Mouse (Mus musculus) layer of hippocampus, adult 9-10 months (tissue): ENCODE results near the gene Ubfd1.
A peak's percentile ranks its signal among the peaks of the same experiment; 100 is the strongest.

Experiments used
- DNase-seq: peaks from one replicate; pipeline ENCODE4 v3.0.0; 2022; ENCODE audit warnings: low spot score

The Ubfd1 gene

DNA sequence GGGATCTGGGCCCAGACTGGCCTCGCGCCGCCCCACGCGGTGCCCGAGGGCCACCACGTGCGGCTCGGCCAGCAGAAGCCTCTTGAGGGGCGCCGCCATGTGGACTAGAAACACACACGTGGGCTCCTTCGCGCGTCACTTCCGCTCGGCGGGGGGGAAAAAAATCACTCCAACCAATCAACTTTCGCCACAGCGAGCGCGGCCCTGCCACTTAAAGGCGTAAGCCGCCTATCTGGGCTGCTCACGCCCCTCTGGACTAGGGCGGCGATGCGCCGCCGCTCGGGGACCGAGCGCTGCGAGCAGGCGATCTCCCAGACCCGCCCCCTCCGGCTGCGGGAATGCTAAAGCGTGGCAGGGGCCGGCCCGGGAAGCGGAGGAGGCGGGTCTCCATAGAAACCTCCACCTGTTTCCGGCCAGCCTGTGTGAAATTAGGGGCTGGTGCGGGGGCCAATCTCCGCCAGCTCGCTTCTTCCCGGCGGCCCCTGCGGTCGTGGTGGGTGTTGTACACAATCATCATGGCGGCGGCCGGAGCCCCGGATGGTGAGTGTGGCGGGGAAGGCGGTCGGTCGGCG lies at the start of gene Ubfd1, which contains the start of gene Ears2:
TSS of gene Ubfd1 (plus strand) at position 231 of the 572 bp plus-strand sequence.
TSS of gene Ears2 (minus strand) at position 319 of the 572 bp plus-strand sequence.
- DNase-seq: peak; percentile 94

DNA sequence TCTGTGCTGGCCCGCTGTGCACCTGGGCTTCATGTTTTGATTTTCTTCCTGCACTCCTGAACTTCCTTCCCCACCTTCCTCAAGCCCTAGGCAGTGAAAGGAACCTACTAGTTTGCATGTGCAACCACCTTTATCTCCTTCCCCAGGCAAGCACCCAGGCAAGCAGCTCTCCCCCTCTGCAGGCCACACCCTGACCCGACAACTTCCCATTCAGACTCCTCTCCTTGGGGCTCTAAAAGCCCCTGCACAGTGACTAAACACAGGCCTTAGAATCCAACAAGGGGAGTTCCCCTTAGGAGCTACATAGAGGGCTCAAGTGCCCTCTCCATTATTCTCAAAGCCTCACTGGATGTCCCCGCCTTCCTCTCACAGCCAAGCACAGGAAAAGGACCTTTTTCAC lies 48.7 kb upstream of the Ubfd1 start:
- no peak for DNase-seq

DNA sequence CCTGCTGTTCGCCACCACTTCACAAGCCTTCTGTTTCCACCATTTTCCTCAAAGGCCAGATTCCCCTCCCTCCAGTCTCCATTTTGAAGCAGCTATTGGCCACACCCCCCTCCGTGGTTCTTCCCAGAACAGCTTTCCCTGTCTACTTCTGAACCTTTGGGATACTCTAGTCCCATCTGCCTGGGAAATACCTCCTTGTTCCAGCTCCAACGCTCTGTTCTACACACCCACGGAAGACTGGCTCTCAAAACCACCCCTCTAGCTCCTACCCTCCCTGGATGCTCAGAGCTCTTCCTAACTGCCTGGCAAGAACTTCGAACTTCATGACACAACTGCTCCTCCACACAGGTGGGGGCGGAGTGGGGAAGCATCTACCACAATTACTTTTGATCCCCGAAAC lies 48.0 kb upstream of the Ubfd1 start:
- DNase-seq: no peak

DNA sequence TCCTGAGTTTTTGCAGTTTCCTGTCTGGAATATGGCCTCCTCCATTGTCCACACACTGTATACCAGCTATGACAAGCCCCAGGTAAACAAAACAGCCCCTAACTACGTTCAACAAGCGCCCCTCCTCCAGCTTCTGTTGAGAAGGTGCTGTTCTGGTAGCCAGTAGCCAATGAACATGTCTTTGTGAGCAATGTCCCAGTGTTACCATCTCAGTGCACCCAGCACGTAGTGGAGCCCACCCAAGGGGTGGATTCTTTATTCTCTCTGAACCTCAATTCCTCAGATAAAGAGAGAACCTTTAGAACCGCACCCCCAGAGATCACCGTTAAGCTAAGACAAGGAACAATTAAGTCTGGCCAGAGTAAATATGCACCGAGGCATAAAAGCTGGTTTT lies 46.7 kb upstream of the Ubfd1 start:
- no peak for DNase-seq

DNA sequence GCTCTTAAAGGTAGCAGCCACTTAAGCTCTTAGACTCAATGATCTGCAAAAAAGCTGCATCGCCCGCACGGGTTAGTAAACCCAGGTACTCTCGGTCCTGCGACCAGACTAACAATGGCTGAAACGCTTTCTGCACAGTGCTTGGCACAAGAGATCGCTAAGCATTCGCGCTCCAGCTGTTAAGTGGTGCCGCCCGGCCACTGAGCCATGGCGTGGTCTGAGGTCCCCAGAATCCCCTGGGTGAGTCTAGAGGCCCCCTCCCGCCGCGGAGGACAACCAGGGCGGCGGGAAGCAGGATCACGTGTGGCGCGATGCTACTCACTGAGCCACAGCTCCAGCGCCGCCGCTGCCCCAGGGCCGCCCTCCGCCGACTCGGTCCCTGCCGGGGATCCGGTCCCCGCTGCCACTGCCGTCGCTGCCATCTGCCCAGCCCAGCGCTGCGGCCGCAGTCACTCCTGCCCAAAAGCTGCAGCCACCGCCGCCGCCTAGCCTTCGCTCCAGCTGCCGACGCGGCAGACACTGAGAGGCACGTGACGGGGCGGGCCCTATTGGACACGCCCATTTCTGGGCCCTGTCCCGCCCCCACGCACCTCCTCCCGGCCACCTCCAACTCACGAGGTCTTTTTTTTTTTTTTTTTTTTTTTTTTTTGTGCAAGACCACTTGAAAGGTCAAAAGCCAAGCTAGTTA lies 46.2 kb upstream of the Ubfd1 start, which contains the start of gene Gga2:
TSS of gene Gga2 (minus strand) at position 556 of the 688 bp plus-strand sequence.
- DNase-seq: peak; percentile 59

DNA sequence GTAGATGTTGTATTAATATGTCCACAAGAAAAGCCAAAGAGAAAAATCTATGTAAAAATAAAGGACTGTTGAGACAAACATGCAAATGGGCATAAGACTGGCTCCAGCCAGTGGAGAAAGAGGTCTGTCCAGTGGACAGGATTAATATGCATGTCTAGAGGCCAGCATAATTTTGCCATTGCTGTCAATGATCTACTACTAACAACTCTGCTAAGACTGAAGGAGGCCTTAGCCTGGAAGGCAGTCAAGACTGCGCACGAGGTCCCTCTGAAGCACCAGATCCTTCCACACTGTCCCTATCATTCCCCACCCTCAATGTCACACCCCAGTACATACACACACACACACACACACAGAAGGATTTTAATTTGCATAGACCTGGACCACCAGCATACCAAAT lies 44.8 kb upstream of the Ubfd1 start:
- no peak for DNase-seq

DNA sequence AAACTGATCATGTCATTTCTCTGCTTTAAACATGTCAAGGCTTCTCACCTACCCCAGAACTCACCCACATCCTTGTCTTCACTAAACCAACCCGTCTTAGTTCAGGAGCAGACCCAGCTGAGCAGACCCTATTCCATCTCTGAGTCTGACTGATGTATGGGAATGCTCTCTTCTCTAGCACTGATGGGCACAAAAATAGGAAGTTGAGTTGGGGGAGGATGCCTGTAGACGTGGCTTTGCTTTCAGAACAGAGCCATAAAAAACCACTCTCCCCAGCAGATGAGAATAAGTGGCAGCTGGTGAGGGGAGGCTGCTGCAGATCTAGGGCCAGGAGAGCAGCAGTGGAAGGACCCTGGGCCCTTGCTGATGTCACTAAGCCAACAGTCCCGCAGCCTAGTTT lies 33.6 kb upstream of the Ubfd1 start:
- no peak for DNase-seq

DNA sequence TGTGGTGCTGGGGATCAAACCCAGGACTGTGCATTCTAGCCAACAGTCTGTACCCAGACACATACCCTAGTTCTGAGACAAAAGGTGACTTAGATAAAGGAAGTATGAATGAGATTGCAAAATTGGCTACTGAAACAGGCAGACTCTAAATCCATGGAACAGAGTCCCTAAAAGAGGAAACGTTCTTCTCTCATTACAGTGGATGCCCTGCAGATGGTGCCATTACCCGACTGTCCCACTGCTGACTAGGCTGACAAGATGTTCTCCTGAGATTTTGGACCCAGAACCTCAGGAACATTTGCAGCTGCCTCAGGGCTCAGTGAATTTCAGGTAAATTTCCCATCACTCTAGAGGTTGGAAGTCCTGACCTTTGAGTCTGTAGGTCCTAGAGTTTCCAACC lies 32.6 kb upstream of the Ubfd1 start:
- DNase-seq: no peak

DNA sequence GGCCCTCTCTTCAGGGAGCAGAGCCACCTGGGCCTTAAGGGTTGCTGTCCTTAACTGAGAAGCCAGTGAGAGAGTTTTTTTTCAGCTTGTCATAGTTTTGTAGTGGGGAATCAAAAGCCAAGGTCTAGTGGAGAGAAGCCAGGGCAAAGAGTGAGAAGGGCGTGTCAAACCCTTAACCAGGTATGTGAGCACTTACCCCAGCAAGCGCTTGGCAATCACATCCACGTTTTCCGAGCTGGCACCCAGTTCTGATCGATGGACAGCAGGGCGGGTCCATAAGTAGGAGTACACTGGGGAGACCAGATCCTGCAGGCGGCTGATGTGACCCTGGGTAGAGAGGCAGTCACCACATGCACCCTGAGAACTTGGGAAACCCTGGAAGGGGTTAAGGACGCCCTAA lies 22.9 kb upstream of the Ubfd1 start:
- no peak for DNase-seq

DNA sequence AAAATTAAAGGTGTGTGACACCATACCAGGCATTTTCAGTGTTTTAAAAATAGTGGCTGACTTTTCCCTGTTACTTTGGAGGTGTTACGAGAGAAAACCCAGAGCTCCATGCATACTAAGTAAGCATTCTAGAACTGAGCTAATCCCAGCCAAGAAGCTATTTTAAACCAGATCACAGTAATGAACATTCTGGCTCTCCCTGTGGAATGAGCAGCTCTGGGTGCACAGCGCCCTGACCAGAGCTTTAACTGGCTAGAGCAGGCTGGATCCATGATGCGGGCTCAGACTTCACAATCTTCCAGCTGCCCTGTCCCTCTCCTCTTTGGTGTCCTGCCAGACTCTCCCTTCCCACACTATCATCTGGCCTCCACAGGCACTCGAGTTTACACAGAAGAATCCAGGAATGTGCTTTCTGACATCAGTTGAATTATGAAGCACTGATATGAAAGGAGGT lies 21.8 kb upstream of the Ubfd1 start:
- no peak for DNase-seq

DNA sequence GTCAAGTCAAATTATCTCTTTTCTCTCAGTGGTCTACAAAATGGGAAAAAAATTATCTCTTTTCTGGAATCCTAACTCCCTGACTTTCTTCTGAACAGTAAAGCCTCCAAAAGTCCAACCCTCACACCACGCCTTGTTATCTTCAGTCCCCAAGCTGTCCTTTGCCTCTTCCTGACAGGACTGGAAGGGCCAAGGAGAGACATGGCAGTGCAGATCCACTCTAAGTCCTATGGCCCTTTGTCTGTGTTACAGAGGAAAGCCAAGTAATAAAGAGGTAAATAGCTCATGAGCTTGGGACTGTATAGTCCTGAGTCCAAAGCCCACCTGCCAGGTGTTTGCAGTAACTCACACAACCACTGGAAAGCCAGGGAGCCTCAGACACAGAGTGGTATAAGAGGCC lies 21.3 kb upstream of the Ubfd1 start:
- DNase-seq: no peak

DNA sequence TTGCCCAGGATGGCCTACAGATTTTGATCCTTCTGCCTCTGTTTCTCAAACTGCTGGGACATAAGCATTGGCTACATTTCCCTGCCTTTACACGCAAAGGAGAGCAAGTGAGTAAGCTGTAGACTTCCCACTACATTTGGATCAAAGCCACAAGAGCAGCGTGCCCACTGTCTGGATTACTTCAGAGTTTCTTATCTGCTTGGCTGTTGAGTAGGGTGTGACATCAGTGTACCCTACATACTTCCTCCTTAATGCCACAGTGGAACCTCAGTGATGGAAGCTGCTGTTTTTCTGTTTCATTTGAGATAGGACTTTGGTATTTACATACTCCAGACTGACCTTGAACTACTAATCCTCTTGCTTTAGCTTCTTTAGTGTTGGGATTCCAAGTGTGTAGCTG lies 20.2 kb upstream of the Ubfd1 start:
- DNase-seq: no peak

DNA sequence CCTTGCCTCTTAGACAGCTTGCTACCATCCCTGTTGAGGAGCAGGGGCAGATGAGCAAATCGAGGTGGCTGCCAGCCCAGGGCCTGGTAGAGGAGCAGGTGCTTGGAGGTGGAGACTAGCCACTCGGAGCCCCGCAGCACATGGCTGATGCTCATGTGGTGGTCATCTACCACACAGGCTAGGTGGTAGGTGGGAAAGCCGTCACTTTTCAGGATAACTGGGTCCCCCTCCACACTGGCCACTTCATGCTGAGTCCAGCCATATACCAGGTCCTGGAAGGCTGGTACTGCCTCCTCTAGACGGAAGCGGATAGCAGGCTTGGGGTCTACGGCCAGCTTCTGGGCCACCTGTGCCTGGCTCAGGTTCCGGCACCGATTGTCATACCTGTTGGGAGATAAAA lies 18.8 kb upstream of the Ubfd1 start:
- no peak for DNase-seq

DNA sequence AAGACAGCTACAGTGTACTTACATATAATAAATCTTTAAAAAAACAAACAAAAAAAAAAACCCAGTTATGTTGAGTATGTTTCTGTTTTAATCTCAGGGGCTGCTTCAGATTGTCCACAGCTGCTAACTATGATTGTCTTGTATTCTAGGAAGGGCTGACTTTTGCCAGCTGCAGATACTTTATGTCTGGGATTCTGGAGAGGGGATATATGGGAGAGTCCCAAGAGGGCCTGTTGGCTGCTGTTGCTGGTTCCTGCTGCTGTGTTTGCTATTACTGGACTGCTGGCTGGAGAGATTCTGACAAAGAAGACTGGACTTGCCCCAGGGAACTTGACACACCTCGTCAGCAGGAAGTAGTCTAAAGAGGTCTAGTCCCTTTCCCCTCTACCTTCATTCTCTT lies 16.1 kb upstream of the Ubfd1 start:
- no peak for DNase-seq

DNA sequence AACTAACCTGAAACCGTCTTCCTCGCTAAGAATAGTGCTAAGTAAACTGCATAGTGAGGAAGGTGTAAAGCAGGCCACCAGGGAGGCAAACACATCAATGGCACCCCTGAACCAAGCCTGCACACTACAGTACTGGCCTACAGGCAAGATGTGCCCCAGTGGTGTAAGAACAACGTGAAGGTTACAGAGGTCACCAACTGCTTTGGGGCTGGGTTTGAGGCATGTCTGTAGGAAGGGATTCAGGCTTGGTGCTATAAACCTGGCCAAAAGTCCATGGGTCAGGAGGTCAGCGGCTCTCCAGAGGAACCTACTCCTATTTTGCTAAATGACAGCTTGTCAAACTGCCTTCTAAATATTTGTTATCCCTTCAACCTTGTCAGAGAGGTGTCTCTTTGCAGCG lies 10.3 kb upstream of the Ubfd1 start:
- no peak for DNase-seq

DNA sequence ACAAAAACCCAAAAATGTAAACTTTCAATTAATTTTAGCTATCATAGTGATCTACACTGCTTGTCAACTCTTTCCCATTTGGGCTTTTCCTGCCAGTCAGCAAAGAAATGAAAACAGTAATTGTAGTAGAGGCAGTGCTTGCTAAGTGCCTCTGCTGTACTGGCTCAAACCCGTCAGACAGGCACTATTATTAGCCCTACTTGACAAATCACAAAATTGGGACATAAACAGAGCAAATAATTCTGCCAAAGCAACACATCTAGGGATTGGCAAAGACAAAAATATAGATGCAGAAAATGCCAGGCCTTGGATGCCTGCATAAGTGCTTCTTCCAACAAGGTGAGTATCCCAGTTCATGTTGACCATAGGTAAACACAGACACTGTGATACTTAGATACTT lies 1.3 kb upstream of the Ubfd1 start:
- DNase-seq: no peak

DNA sequence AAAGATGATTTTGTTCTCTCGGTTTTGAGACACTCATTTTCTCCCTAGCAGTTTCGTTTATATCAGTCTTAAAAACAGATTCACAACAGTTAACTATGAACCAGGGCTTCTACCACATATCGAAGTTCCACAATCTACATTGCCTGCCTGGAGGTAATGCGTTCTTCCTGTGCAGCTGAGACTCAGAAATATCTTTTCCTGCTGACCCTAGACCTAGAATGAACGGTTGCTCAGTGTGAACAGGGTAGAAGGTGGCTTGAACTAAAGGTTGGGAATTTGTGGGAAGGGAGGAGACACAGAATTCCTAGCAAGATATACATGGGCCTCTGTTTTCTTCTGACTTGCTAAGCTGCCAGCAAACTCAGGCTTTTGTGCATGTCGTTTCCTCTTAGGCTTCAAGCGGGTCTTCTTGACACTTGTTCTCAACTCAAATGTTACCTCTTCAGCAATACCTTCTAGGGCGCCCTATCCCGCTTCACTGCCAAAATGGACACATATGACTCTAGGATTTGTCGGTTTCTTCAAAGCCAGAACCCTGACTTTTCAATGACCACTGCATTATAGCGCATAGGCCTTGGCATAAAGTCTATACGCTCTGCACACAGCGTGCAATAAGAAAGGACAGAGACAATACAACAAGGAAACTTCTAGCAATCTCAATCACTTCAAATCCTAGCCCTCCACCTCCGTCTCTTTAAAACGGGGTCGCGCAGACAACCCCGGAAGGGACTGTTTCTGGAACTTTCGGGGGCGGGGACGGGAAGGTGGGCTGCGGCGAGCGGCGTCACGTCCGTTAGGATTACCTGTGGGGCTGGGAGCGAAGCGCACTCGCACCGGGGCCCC lies 652 bp upstream of the Ubfd1 start:
- DNase-seq: no peak

DNA sequence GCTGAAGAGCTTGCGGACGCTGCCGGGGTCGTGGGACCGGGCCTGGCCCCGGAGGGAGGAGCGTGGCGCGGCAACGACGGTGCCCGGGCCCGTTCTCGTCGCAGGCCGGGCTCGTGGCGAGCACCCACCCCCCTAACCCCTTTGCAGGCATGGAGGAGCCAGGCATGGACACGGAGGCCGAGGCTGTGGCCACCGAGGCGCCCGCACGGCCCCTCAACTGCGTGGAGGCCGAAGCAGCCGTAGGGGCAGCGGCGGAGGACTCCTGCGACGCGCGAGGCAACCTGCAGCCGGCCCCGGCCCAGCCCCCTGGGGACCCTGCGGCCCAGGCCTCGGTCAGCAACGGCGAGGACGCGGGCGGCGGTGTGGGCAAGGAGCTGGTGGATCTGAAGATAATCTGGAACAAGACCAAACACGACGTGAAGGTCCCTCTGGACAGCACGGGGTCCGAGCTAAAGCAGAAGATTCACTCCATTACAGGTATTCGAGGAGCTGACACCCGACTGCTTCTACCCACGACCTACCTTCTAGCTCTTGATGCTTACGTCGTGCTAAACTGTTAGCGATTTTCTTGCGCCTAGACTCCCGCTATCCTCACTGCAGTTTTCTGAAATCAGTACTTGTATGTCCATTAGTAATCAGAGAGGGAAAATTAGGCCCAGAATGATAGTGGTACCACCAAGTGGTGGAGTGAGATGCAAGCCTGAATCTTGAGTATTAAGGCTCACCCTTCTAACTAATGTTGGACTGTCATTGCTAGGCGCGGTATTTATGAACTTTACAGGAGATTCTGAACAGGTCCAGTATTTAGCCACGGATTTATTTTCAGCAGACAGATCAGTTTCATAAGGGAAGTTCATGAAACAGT lies 774 bp downstream of the Ubfd1 start:
- no peak for DNase-seq

DNA sequence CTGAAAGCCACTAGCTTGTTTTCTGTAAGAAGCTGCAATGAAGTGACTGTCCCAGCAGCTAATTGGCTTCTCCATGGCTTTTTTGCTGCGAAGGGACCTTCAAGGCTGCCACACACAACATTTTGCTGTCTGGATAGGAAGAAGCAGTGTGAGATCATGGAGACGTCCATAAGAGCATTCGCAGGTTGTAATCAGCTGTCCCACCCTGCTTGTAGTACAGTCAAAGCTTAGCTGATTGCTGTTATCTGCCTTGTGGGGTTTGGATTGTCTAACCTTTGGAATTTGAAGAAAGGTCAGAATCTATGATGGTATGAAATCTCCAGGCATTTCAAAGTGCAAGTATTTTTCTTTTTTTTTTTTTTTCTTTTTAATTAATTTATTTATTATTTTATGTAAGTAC lies 7.4 kb downstream of the Ubfd1 start:
- no peak for DNase-seq

DNA sequence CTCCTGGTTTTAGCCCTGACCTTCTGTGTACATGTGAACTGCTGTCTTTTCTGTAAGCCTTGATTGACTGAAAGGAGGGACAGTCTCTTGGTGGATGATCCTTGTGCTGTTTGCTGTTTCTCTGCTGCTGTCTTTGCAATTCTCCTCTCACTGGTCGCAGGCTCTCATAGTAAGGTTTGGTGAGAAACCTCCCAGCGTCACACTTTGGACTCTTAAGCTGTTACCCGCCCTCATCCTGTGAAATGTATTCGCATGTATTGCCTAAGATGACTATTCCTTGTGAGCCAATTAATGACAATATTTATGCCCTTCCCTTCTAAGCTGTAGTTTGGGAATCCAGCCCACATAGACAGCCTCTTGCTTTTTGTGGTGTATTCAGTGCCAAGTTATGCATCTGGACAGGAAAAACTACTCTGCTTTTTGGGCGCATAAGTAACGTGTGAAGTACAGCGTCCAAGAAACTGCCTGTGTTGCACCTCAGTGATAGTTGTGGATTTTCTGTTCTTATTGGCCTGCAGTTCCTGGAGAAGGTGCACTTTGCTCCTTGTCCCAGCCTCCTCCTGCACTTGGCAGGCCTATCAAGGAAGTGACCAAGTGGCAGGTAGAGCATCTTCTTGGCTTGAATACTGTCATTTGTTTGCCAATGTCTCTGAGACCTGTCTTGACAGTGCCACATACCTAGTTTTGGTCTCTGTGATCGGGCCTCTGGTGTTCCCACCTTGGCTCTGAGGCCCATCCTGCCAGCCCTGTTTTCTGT lies 13.0 kb downstream of the Ubfd1 start:
- DNase-seq: no peak

DNA sequence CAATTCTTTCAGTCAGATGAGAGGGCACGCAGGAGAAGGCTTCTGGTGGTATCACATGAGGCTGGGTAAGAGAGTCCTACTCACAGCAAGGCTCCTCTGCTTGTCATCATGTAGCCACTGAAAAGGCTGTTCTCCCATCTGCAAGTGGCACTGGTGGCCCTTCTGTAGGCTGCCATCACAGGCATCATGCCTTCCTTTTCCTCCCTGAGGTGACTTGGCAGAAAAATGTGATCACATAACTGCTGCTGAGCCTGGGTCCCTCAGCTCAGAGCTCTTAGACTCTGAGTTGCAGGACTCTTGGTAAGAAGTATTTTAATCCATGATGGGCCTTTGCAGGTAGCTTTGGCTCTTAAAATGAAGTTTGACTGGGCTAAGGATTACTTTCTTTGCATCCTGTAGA lies 14.1 kb downstream of the Ubfd1 start:
- no peak for DNase-seq
